Mouse (Mus musculus) heart, adult 2 months (tissue): ENCODE measurements around the gene Enpp7.

ENCODE experiments used
- CTCF ChIP-seq: fragments of 200-600 bp; IDR thresholded peaks from 2 replicates; pipeline ENCODE4 v1.8.1; 2022; ENCODE audit warnings: antibody characterized with exemption, mild to moderate bottlenecking, moderate library complexity
- POLR2A ChIP-seq: fragments of 200-500 bp; IDR thresholded peaks from 2 replicates; pipeline ENCODE4 v1.6.1; 2011; ENCODE audit warnings: mild to moderate bottlenecking, low read depth, low read length, control low read depth; ENCODE audit not compliant: insufficient read depth

DNA sequence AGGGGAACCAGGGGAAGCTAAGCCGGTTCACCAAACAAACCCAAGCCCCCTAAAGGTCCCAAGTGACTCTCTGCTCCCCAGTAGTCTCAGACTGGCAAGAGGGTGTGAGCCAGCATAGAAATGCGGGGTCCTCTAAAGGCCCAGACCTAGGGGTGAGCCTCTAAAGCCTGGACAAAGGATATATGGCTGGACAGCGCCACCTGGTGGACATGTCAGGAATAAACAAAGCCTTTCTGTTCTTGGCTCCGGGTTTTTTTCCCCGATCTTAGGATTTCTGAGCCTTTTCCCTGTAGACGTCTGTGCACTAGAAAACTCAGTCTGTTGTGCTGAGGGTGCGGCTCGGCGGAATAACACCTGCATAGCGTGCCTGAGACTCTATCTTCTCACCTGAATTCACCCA lies 12.6 kb upstream of the Enpp7 start:
- TF ChIP-seq POLR2A (no peak), CTCF (peak; percentile 95)
